Mouse (Mus musculus): ENCODE results near the gene Lman1l.
A peak's percentile ranks its signal among the peaks of the same experiment; 100 is the strongest.

Gene Lman1l

GRCm38 (mm10) chr9:57644944-57645893, 24.6 kb upstream of the Lman1l start:
- peak; percentile 95 for DNase-seq

GRCm38 (mm10) chr9:57644442-57644943, 23.9 kb upstream of the Lman1l start:
- no peak for DNase-seq

DNA sequence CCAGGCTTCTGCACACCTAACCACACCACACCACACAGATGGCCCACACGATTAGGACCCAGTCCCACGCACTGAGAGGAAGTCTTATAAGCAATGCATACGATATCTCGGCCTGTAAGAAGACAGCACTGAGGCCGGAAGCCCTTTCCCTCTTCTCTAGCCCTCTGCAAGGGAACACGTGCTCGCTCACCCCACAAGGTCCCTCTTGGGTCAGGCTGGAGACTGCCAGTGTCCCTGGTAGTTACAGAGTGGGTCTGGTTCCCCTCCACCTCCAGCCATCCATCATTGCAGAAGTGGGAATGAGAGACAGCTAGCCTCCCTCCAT, 23.2 kb upstream of the Lman1l start:
- DNase-seq: no peak

DNA sequence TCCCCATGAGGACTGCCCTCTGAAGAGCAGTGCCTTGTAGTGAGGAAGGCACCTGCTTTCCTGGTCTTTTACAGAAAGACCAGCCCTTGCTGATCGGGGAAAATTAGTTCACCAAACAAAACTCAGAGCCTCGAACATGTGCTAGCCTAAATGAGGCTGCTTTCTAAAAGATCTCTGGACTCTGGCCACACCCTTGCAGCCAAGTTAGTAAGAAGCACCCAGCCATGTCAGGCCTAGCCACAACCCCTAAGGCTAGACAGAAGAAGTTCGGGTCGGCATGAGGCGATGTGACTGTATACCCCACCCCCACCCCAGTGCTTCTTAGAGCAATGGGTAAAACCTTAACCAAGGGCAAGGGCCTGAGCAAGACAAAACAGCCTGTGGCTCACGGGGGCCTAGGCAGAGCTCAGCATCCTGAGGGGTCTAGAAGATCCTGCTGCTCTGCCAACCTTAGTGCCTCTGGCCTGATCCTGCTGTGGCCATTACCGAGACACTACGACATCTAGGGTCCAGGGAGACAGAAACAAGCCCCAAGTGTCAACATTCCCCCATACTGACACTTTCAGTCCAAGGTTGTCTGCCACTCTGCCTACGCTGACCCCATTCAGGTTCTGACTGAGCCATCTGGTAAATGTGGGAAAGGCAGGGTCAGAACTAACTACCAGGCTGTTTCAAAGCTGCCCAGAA, 22.7 kb upstream of the Lman1l start:
- DNase-seq: no peak

- DNase-seq: no peak
Observed at GRCm38 (mm10) chr9:57641775-57642550, 21.4 kb upstream of the Lman1l start.

- DNase-seq: no peak
Observed at GRCm38 (mm10) chr9:57641022-57641421, 20.4 kb upstream of the Lman1l start.

DNA sequence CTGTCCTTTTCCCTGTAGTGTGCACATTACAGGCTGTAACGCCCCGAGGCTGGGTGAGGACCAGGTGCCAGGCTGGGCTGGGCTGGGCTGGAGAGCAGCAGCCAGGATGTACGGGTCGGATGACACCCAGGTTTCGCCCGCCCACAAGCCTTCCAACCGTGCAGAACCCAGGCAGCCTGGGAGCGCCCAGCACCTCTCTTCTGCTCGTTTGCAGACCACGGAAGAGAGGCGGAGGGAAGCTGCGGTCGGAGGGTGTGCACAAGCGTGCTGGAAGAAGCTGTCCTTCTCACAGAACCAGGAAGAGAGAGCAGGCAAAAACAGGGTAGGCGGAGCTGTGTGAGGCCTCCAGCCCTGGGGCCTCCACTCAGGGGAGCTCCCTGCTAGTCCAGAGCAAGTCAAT, 19.8 kb upstream of the Lman1l start:
- DNase-seq: peak; percentile 82

DNA sequence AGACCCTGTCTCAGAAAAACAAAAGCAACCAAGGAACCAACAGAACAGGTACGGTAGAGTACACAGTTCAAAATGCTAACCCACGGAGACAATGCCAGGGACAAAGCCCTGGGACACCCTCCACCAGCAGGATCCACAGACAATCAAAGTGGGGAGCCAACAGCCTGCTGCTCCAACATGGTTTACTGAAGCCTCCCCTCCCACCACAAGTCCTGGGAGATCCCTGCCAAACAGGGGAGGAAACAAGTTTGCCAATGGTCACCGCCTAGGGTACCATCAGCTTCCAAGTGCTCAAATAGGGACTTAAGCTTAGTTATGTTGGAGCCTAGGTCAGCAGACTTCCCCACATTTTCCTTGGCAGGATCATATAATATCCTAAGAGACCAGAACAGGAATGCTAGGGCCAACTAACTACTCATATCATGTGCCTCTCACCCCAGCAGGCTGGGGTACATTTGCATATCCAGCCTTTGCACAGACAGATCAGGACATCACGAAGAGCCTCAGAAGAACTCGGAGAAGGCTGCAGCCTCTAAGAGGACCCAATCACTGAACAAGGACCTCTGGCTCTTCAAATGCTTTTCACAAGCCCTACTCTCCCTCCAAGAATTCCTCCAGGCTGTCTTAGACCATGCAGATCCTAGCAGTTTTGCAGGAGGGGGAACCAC, 19.2 kb upstream of the Lman1l start:
- no peak for DNase-seq

- DNase-seq: peak; percentile 83
Observed at GRCm38 (mm10) chr9:57638651-57639459, 18.3 kb upstream of the Lman1l start.

DNA sequence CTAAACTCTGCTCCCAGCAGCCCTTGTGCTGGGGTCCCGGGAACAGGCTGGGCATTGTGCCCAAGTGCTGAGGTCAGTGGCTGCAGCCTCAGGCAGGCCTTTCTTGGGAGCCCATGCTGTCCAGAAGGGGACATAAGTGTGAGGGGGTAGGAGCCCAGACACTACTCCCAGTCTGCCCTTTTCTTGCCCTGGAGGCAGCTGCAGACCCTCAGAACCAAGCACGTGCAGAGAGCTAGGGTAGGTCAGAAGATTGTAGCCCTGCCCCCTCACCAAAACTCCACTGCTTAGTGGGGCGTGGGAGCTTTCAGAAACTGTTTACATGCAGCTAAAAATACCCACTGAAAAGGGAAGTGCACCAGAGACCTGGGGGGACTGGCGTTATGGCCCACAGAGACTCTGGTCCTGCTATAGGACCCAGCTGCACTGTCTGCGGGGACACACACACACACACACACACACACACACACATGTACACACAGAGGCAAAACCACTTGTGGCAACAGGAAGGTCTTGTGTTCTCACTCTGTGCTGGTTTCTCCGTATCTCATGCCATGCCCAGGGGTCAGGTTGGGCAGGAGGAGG, 17.3 kb upstream of the Lman1l start:
- peak; percentile 92 for DNase-seq

DNA sequence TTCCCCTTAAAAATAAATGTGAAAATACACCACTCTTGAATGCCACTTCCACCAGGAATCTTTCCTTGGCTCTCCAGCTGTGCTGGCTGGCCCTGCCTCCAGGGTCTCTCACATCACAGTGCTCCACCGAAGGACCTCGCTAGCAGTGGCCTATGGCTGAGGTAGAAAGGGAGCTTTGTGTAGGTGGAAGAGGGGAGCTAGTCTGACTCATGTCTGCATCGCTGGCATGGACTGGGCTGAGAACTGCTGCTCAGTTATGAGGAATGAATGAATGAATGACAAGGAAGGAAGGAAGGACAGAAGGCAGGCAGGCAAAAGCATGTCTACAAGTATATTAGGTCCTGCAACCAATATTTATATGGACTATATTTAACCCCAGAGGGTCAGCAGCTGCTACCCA, 16.7 kb upstream of the Lman1l start:
- no peak for DNase-seq

DNA sequence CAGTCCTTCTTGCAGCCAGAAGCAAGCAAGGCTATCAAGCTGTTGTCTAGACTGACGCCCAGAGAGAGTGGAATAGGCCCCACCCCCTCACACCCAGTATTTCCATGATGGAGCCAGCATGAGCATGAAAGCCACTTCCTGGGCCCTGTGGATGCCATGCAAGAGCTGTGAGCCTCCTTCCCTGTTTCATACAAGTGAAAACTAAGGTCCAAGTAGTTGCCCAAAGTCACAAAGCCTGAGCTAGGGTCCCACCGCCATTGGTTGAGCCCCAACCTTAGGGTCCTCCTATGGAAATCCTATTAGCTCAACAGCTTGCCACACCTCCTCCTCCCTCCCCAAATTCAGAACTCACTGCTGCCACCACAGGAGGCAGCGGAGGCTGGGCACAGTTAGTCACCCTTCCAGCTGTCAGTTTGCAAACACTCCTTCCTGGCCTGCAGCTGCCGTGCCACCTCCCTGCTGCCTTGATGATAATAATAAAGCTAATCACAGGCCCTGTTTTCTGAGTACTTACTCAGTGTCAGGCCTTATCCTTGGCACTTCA, 13.0 kb upstream of the Lman1l start:
- DNase-seq: peak; percentile 57

GRCm38 (mm10) chr9:57629118-57629874, 8.7 kb upstream of the Lman1l start:
- DNase-seq: peak; percentile 90

- DNase-seq: no peak
Observed at GRCm38 (mm10) chr9:57628717-57629116, 8.1 kb upstream of the Lman1l start.

DNA sequence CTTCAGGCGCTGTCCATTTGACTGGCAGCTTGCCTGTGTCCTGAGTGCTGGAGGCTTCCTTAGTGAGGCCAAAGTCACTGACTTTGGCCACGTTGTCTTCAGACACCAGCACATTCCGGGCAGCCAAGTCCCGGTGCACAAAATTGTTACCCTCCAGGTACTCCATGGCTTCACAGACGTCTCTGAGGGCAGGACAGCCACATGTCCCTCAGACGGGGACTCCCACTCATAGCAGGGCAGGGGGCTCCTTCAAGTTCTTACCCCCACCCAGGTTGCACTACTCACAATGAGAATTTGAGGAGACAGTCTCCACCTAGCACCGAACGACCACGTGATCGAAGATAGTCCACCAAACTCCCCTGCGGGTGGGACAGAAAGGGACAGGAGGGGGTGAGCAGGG, 7.3 kb upstream of the Lman1l start:
- DNase-seq: no peak

GRCm38 (mm10) chr9:57627191-57627590, 6.6 kb upstream of the Lman1l start:
- DNase-seq: no peak

- no peak for DNase-seq
Observed at GRCm38 (mm10) chr9:57625674-57626500, 5.3 kb upstream of the Lman1l start.

- DNase-seq: no peak
Observed at GRCm38 (mm10) chr9:57624295-57624694, 3.7 kb upstream of the Lman1l start.

DNA sequence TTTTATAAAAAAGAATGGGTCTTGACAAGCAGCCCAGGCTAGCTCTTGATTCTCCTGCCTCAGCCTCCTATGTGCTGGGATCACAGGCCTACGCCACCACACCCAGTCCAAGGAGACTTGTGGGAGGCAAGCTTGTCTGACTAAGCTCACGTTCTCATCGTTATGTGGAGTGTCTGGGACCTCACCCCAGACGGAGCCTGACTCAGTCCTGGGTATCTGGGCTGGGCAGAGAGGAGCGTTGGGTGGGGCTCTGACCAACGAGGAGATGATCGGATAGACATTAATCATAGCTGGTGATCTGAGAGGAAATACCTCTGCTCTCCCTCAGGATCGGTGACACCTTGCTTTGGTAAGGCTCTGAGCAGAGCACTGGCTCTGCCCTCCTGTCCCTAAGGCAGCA, 1.7 kb downstream of the Lman1l start:
- no peak for DNase-seq
